Comparison of ENCODE assay signal across 20 mouse cellular contexts in genomic region chr15:11040067-11040466, GRCm38 (mm10). TPM values are rescaled to one million over a fixed set of nuclear protein-coding genes. Genes with fewer than 3 reads are reported as not detected.
DNase-seq lines count a peak whose midpoint lies in the region; ATAC-seq and TF ChIP-seq lines count a peak whose summit lies in the region.
"Had no signal": no experiment of that assay in that cellular context is flagged by ENCODE, and none has a peak within 500 bp of the region (broad histone marks: within the 10 kb centered on the region; RNA-seq: fewer than 3 reads in every experiment).

No protein-coding gene starts in this region.

- no peak overlapping the region for H3K4me3 ChIP-seq in embryonic facial prominence, embryonic 13.5 days
- no peak overlapping the region for H3K4me3 ChIP-seq in embryonic facial prominence, embryonic 10.5 days
- H3K4me3 ChIP-seq in kidney, postnatal 0 days (replicated peaks; ENCODE audit: low read depth, low read length): no peak overlapping the region
- no peak overlapping the region for H3K4me3 ChIP-seq in C2C12 (ENCODE audit: insufficient read depth, poor library complexity, severe bottlenecking)
- H3K4me3 ChIP-seq: forebrain, embryonic 13.5 days; heart, embryonic 13.5 days; hindbrain, embryonic 15.5 days had no signal

- H3K27me3 ChIP-seq in embryonic facial prominence, embryonic 13.5 days: peaks cover 33% of the 10 kb centered on the region
- H3K27me3 ChIP-seq in embryonic facial prominence, embryonic 10.5 days (replicated peaks; ENCODE audit: low read depth, poor library complexity, severe bottlenecking): peaks cover 48% of the 10 kb centered on the region
- peaks cover 32% of the 10 kb centered on the region for H3K27me3 ChIP-seq in kidney, postnatal 0 days (ENCODE audit: insufficient read depth, low read length)
- peaks cover 27% of the 10 kb centered on the region for H3K27me3 ChIP-seq in C2C12 (ENCODE audit: control insufficient read depth, insufficient read depth, insufficient read length)

- no peak for TF ChIP-seq CTCF in kidney, postnatal 0 days (IDR thresholded peaks at IDR 0.05; ENCODE audit: low read depth)
- no peak for TF ChIP-seq CTCF in C2C12 (IDR thresholded peaks at IDR 0.05; ENCODE audit: control insufficient read depth, insufficient read depth, insufficient read length)

- no peak for ATAC-seq in embryonic facial prominence, embryonic 13.5 days (ENCODE audit: insufficient number of reproducible peaks, insufficient read depth, low FRiP score, low TSS enrichment, low read depth)
- no peak for ATAC-seq in kidney, postnatal 0 days (replicated peaks; ENCODE audit: low FRiP score, low read depth)
- ATAC-seq: forebrain, embryonic 13.5 days; forebrain, postnatal 0 days had no signal

- no peaks in the 10 kb centered on the region for H3K79me2 ChIP-seq in C2C12 (ENCODE audit: control insufficient read depth, insufficient read depth)

- H3K4me1 ChIP-seq in embryonic facial prominence, embryonic 13.5 days: peaks cover 29% of the 10 kb centered on the region
- peaks cover 27% of the 10 kb centered on the region for H3K4me1 ChIP-seq in embryonic facial prominence, embryonic 10.5 days
- H3K4me1 ChIP-seq in kidney, postnatal 0 days (replicated peaks; ENCODE audit: insufficient read depth, low read length): peaks cover 16% of the 10 kb centered on the region

- no peak overlapping the region for H3K27ac ChIP-seq in embryonic facial prominence, embryonic 13.5 days
- no peak overlapping the region; the same call in 1 of the 2 replicates for H3K27ac ChIP-seq in embryonic facial prominence, embryonic 10.5 days (replicated peaks)
- H3K27ac ChIP-seq in kidney, postnatal 0 days: no peak overlapping the region
- H3K27ac ChIP-seq: forebrain, embryonic 13.5 days; heart, embryonic 13.5 days; hindbrain, embryonic 15.5 days had no signal

- no peaks in the 10 kb centered on the region for H3K36me3 ChIP-seq in embryonic facial prominence, embryonic 13.5 days
- no peaks in the 10 kb centered on the region for H3K36me3 ChIP-seq in embryonic facial prominence, embryonic 10.5 days (replicated peaks)
- no peaks in the 10 kb centered on the region for H3K36me3 ChIP-seq in kidney, postnatal 0 days (ENCODE audit: insufficient read depth, low read length)
- no peaks in the 10 kb centered on the region for H3K36me3 ChIP-seq in C2C12 (ENCODE audit: control insufficient read depth, insufficient read depth)
- H3K36me3 ChIP-seq: heart, embryonic 13.5 days; hindbrain, embryonic 15.5 days had no signal

- H3K9me3 ChIP-seq in embryonic facial prominence, embryonic 13.5 days: no peaks in the 10 kb centered on the region
- no peaks in the 10 kb centered on the region for H3K9me3 ChIP-seq in embryonic facial prominence, embryonic 10.5 days
- H3K9me3 ChIP-seq in kidney, postnatal 0 days (replicated peaks; ENCODE audit: low read length): no peaks in the 10 kb centered on the region
- H3K9me3 ChIP-seq: forebrain, embryonic 13.5 days; heart, embryonic 13.5 days; hindbrain, embryonic 15.5 days had no signal

- DNase-seq in embryonic facial prominence, embryonic 10.5 days (ENCODE audit: low spot score): no peak
- peak; percentile 19 for DNase-seq in kidney, postnatal 0 days (ENCODE audit: low spot score)
- DNase-seq in kidney, postnatal 14 days: no peak
- DNase-seq in 416B (ENCODE audit: low read depth): peak; percentile 39
- no peak for DNase-seq in MN1 (ENCODE audit: low spot score)
- DNase-seq in layer of hippocampus, adult 18-20 months (ENCODE audit: low spot score in 2 of 2): no peak
- DNase-seq: B cell, adult 2 months; cerebellum, adult 2 months; cerebellum, postnatal 10 days; forebrain, postnatal 0 days; gastrocnemius, postnatal 14 days; heart, postnatal 36 days had no signal

- H3K79me3 ChIP-seq in C2C12 (ENCODE audit: low read depth): no peaks in the 10 kb centered on the region

- H3K9ac ChIP-seq in embryonic facial prominence, embryonic 13.5 days: 0 out of 2 replicates have a peak overlapping the region, but pooled peaks have one; percentile 12
- H3K9ac ChIP-seq in kidney, postnatal 0 days (ENCODE audit: low read depth, low read length): no peak overlapping the region
- H3K9ac ChIP-seq: forebrain, embryonic 13.5 days; forebrain, postnatal 0 days; heart, embryonic 13.5 days; hindbrain, embryonic 15.5 days had no signal

- no peak overlapping the region for H3ac ChIP-seq in C2C12 (ENCODE audit: control insufficient read depth, insufficient read length, low read depth)

- WGBS in embryonic facial prominence, embryonic 13.5 days: 64% methylated on average over 5 of the region's 5 CpGs
- whole genome bisulfite sequencing in embryonic facial prominence, embryonic 10.5 days: 62% methylated on average over 5 of the region's 5 CpGs
- WGBS in kidney, postnatal 0 days: 37% methylated on average over 5 of the region's 5 CpGs

- no peak overlapping the region for H3K4me2 ChIP-seq in embryonic facial prominence, embryonic 13.5 days
- H3K4me2 ChIP-seq in kidney, postnatal 0 days (ENCODE audit: low read length): no peak overlapping the region
- H3K4me2 ChIP-seq: forebrain, embryonic 13.5 days; heart, embryonic 13.5 days; hindbrain, embryonic 15.5 days had no signal

TF ChIP-seq in C2C12, 6 proteins besides CTCF, POLR2A, EP300 and RAD21:
- TF ChIP-seq MAX (IDR thresholded peaks at IDR 0.05): no peak
- TF ChIP-seq USF1 (IDR thresholded peaks at IDR 0.05; ENCODE audit: low read depth): peak; percentile 70

RNA-seq across cellular contexts. Expression of gene Rxfp3, which starts 2.3 kb away (rescaled TPM):
- 2.7 and 3.0 TPM in 2 replicates for polyA plus RNA-seq in embryonic facial prominence, embryonic 13.5 days (2015; fragmentation: Nextera tagmentation; extraction: Ambion mirVana)
- 0.67 and 0.80 TPM in 2 replicates for polyA plus RNA-seq in embryonic facial prominence, embryonic 10.5 days (2016; fragmentation: Nextera tagmentation; extraction: Ambion mirVana)
- polyA plus RNA-seq in kidney, postnatal 0 days (2015; fragmentation: Nextera tagmentation; extraction: Ambion mirVana): 0.13 and 0.15 TPM in 2 replicates
- polyA plus RNA-seq in C2C12 (2012; fragmentation: generic; extraction: Trizol): 0.02 TPM
- 1 to 10 TPM; 5.5 to 5.9 TPM for total RNA-seq in layer of hippocampus, adult 18-20 months (2021)
- total RNA-seq: adrenal gland, postnatal 36 days; gastrocnemius, adult 18-20 months had no signal

RNA-seq across cellular contexts. Expression of gene Adamts12, which starts 24.5 kb away (rescaled TPM):
- polyA plus RNA-seq in embryonic facial prominence, embryonic 13.5 days (2015; fragmentation: Nextera tagmentation; extraction: Ambion mirVana): 6.0 and 6.6 TPM in 2 replicates
- 1.8 TPM in 2 replicates for polyA plus RNA-seq in embryonic facial prominence, embryonic 10.5 days (2016; fragmentation: Nextera tagmentation; extraction: Ambion mirVana)
- 1.6 and 2.1 TPM in 2 replicates for polyA plus RNA-seq in kidney, postnatal 0 days (2015; fragmentation: Nextera tagmentation; extraction: Ambion mirVana)
- 0.14 TPM for polyA plus RNA-seq in C2C12 (2012; fragmentation: generic; extraction: Trizol)
- total RNA-seq in layer of hippocampus, adult 18-20 months (2021): under 1 TPM; 0.30 to 0.43 TPM

RNA-seq across cellular contexts. Expression of gene Slc45a2, which starts 39.5 kb away (rescaled TPM):
- 0.72 and 0.81 TPM in 2 replicates for polyA plus RNA-seq in embryonic facial prominence, embryonic 13.5 days (2015; fragmentation: Nextera tagmentation; extraction: Ambion mirVana)
- polyA plus RNA-seq in embryonic facial prominence, embryonic 10.5 days (2016; fragmentation: Nextera tagmentation; extraction: Ambion mirVana): 0.06 and 0.39 TPM in 2 replicates
- polyA plus RNA-seq in kidney, postnatal 0 days (2015; fragmentation: Nextera tagmentation; extraction: Ambion mirVana): 0.04 TPM in 2 replicates
- polyA plus RNA-seq in C2C12 (2012; fragmentation: generic; extraction: Trizol): not detected
- not detected for total RNA-seq in layer of hippocampus, adult 18-20 months (2021)
- total RNA-seq: adrenal gland, postnatal 36 days; forebrain, postnatal 0 days; gastrocnemius, postnatal 14 days; heart, adult 8-10 months; heart, postnatal 36 days had no signal
- polyA plus RNA-seq: forebrain, embryonic 13.5 days; heart, embryonic 13.5 days had no signal

RNA-seq across cellular contexts. Expression of gene Amacr, which starts 58.5 kb away (rescaled TPM):
- polyA plus RNA-seq in embryonic facial prominence, embryonic 13.5 days (2015; fragmentation: Nextera tagmentation; extraction: Ambion mirVana): 18.7 and 23.5 TPM in 2 replicates
- polyA plus RNA-seq in embryonic facial prominence, embryonic 10.5 days (2016; fragmentation: Nextera tagmentation; extraction: Ambion mirVana): 14.3 and 14.7 TPM in 2 replicates
- 47.4 and 54.5 TPM in 2 replicates for polyA plus RNA-seq in kidney, postnatal 0 days (2015; fragmentation: Nextera tagmentation; extraction: Ambion mirVana)
- polyA plus RNA-seq in C2C12 (2012; fragmentation: generic; extraction: Trizol): 19.7 TPM
- 10 to 100 TPM; 13.2 TPM for total RNA-seq in layer of hippocampus, adult 18-20 months (2021)

Comparison
In these comparisons a context has a peak if more than half of its experiments do, and no peak if none do; other contexts are left out.
1. DNase-seq: peak in kidney, postnatal 0 days (single experiment) and 416B (single experiment); none in embryonic facial prominence, embryonic 10.5 days (single experiment), kidney, postnatal 14 days (single experiment), MN1 (single experiment) and layer of hippocampus, adult 18-20 months (0 of 2).